In the genomic region with DNA sequence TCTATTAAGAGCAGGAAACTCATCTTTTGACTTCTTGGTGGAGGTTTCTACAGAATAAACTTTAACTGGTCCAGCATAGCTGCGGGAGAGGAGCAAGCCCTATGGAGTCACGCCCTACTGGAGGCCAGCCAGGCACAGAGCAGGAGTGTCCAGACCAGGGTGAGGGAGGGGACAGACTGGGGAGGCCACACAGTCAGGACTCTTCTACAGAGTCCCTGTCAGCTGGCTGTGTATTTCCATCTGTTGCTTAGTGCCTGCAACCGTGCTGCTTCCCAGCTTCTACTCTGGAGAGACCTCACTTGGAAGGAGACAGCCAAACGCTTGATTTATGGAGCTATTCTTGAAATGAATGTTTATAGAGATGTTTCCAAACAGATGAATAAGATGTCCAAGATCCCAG, we compare ENCODE assay signal across 10 mouse cellular contexts. TPM values are rescaled to one million over a fixed set of nuclear protein-coding genes. Genes with fewer than 3 reads are reported as not detected.
A peak's percentile ranks its signal among the peaks of the same experiment; 100 is the strongest.
DNase-seq lines count a peak whose midpoint lies in the region; ATAC-seq lines count a peak whose summit lies in the region.
"Had no signal": no experiment of that assay in that cellular context is flagged by ENCODE, and none has a peak within 500 bp of the region (broad histone marks: within the 10 kb centered on the region; RNA-seq: fewer than 3 reads in every experiment).

No protein-coding gene starts in this region.

- no peaks in the 10 kb centered on the region for H3K9me3 ChIP-seq in heart, embryonic 14.5 days (ENCODE audit: control insufficient read depth, low read length)
- H3K9me3 ChIP-seq in heart, embryonic 16.5 days (replicated peaks; ENCODE audit: control insufficient read depth, low read length): no peaks in the 10 kb centered on the region

- DNase-seq in heart, adult 8-10 months (ENCODE audit: low spot score): no peak
- DNase-seq in NIH3T3 (ENCODE audit: low read depth): peak; percentile 47
- DNase-seq in lung, postnatal 10 days: peak; percentile 73
- no peak for DNase-seq in B cell, adult 2 months
- DNase-seq: cerebellum, adult 11-12 months had no signal

- no peak overlapping the region for H3K9ac ChIP-seq in heart, embryonic 14.5 days (ENCODE audit: low read length)
- H3K9ac ChIP-seq in heart, embryonic 16.5 days (ENCODE audit: low read length): no peak overlapping the region

- no peak overlapping the region for H3K27ac ChIP-seq in heart, embryonic 14.5 days (replicated peaks in 1 of 2; ENCODE audit: control insufficient read depth in 1 of 2, insufficient read depth in 1 of 2, low read depth in 2 of 2, low read length in 2 of 2)
- no peak overlapping the region for H3K27ac ChIP-seq in heart, embryonic 16.5 days (ENCODE audit: low read length)

- peaks cover 31 to 45% of the 10 kb centered on the region in 2 experiments for H3K4me1 ChIP-seq in heart, embryonic 14.5 days (ENCODE audit: control insufficient read depth in 2 of 2, insufficient read depth in 2 of 2, low read length in 2 of 2)
- H3K4me1 ChIP-seq in heart, embryonic 16.5 days (ENCODE audit: control insufficient read depth, insufficient read depth, low read length): peaks cover 29% of the 10 kb centered on the region

- H3K27me3 ChIP-seq in heart, embryonic 14.5 days (ENCODE audit: control insufficient read depth, insufficient read depth, low read length): no peaks in the 10 kb centered on the region
- H3K27me3 ChIP-seq in heart, embryonic 16.5 days (ENCODE audit: control insufficient read depth, insufficient read depth, low read length): no peaks in the 10 kb centered on the region

- no peaks in the 10 kb centered on the region for H3K36me3 ChIP-seq in heart, embryonic 14.5 days (ENCODE audit: control insufficient read depth, insufficient read depth, low read length)
- no peaks in the 10 kb centered on the region for H3K36me3 ChIP-seq in heart, embryonic 16.5 days (ENCODE audit: control insufficient read depth, insufficient read depth)

- 48% methylated on average over 4 of the region's 4 CpGs for WGBS in heart, embryonic 14.5 days
- WGBS in heart, embryonic 16.5 days: 54% methylated on average over 4 of the region's 4 CpGs

- no peak overlapping the region for H3K4me3 ChIP-seq in heart, embryonic 14.5 days (ENCODE audit: control insufficient read depth in 1 of 2, insufficient read depth in 1 of 2, low read depth in 1 of 2, low read length in 2 of 2)
- no peak overlapping the region for H3K4me3 ChIP-seq in heart, embryonic 16.5 days (ENCODE audit: low read length)

- H3K4me2 ChIP-seq in heart, embryonic 14.5 days (ENCODE audit: low read length): no peak overlapping the region
- no peak overlapping the region for H3K4me2 ChIP-seq in heart, embryonic 16.5 days (ENCODE audit: low read depth, low read length)
- H3K4me2 ChIP-seq: liver, embryonic 11.5 days had no signal

- peak; percentile 60; the same call in 1 of the 2 replicates for ATAC-seq in heart, embryonic 14.5 days (ENCODE audit: insufficient number of reproducible peaks, insufficient read depth, low FRiP score, low read depth)
- peak; percentile 77 for ATAC-seq in heart, embryonic 16.5 days (replicated peaks; ENCODE audit: extremely low read depth, insufficient read depth, low FRiP score)
- ATAC-seq in granulocyte monocyte progenitor cell, adult 5-6 weeks (replicated peaks; ENCODE audit: poor library complexity, severe bottlenecking): no peak
- ATAC-seq in activated CD4-positive, CD25-positive, alpha-beta regulatory T cell, adult 4 months: no peak

RNA-seq across cellular contexts. Expression of a gene that starts 28.6 kb away (rescaled TPM):
- polyA plus RNA-seq in heart, embryonic 14.5 days (2014; fragmentation: Nextera tagmentation; extraction: Ambion mirVana): 46.4 and 47.0 TPM in 2 replicates
- 10 to 100 TPM; 18.2 to 21.9 (median 19.7) TPM for total RNA-seq in heart, adult 8-10 months (2022)
- 30.9 and 35.5 TPM in 2 replicates for polyA plus RNA-seq in heart, embryonic 16.5 days (2015; fragmentation: Nextera tagmentation; extraction: Ambion mirVana)
- total RNA-seq in granulocyte monocyte progenitor cell, adult 5-6 weeks (2014; fragmentation: Nextera tagmentation): 29.5 and 33.0 TPM in 2 replicates
- total RNA-seq in granulocyte monocyte progenitor cell, adult 5-6 weeks (2017): 38.5 and 39.6 TPM in 2 replicates
- polyA plus RNA-seq in activated CD4-positive, CD25-positive, alpha-beta regulatory T cell, adult 4 months (2017; shearing (Covaris generic)): 10 to 100 TPM; 19.6 to 23.0 TPM

Comparison
In these comparisons a context has a peak if more than half of its experiments do, and no peak if none do; other contexts are left out.
1. ATAC-seq: peak in heart, embryonic 14.5 days (single experiment) and heart, embryonic 16.5 days (single experiment); none in granulocyte monocyte progenitor cell, adult 5-6 weeks (single experiment) and activated CD4-positive, CD25-positive, alpha-beta regulatory T cell, adult 4 months (single experiment).
2. DNase-seq: peak in NIH3T3 (single experiment) and lung, postnatal 10 days (single experiment); none in heart, adult 8-10 months (single experiment) and B cell, adult 2 months (0 of 2).